Mouse (Mus musculus) megakaryocyte, embryonic 14.5 days (primary cell): ENCODE results near the gene Leng9. TPM values are rescaled to one million over a fixed set of nuclear protein-coding genes. Genes with fewer than 3 reads are reported as not detected.
A peak's percentile ranks its signal among the peaks of the same experiment; 100 is the strongest.

ENCODE experiments used
- H3K27me3 ChIP-seq: replicated peaks from 2 replicates; pipeline ENCODE3; 2012; ENCODE audit warnings: inconsistent platforms
- H3K36me3 ChIP-seq: replicated peaks from 2 replicates; pipeline ENCODE3; 2012; ENCODE audit warnings: low read length, inconsistent platforms, mixed read lengths
- H3K4me1 ChIP-seq: 2 replicates; pipeline ENCODE4 v1.6.1; 2012; ENCODE audit warnings: inconsistent platforms
- H3K4me3 ChIP-seq: replicated peaks from 2 replicates; pipeline ENCODE3; 2012; ENCODE audit warnings: moderate library complexity, mild to moderate bottlenecking, inconsistent platforms
- H3K9me3 ChIP-seq: 2 replicates; pipeline ENCODE4 v1.6.1; 2012; ENCODE audit warnings: inconsistent platforms
- FLI1 ChIP-seq: IDR thresholded peaks from 2 replicates; pipeline ENCODE4 v1.6.1; 2012; ENCODE audit warnings: low read length, inconsistent platforms, mixed read lengths
- GATA1 ChIP-seq: IDR thresholded peaks from 3 replicates; pipeline ENCODE4 v1.6.1; 2012; ENCODE audit warnings: mixed read lengths, low read length, inconsistent platforms, borderline replicate concordance
- polyA plus RNA-seq: library from polyadenylated mRNA; stranded (reverse); fragments of >175 nt; gene quantifications from 2 replicates; pipeline ENCODE4 v1.2.3, GENCODE M21; 2012; ENCODE audit warnings: low replicate concordance; ENCODE audit not compliant: insufficient read depth

Leng9 gene
- polyA plus RNA-seq, 1 experiment, result 5.1 TPM

DNA sequence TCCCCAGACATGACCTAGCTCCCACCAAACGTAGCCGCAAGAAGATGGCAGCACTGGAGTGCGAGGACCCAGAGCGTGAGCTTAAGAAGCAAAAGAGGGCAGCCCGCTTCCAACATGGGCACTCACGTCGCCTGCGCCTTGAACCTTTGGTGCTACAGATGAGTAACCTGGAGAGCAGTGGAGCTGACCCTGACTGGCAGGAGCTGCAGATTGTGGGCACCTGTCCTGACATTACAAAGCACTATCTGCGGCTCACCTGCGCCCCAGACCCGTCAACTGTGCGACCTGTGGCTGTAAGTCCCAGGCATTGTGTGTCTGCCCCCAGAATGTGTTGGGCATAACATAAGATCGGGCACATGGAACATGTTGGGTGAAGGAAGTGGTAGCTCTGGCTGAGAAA is 6.1 kb downstream of the Leng9 start:
- Histone ChIP-seq H3K36me3 (peaks cover 97% of the 10 kb centered on the region), H3K27me3 (no peaks in the 10 kb centered on the region), H3K9me3 (no peaks in the 10 kb centered on the region), H3K4me3 (peak overlapping the region; percentile 28), H3K4me1 (peaks cover 69% of the 10 kb centered on the region)
- TF ChIP-seq GATA1 (no peak), FLI1 (no peak)

DNA sequence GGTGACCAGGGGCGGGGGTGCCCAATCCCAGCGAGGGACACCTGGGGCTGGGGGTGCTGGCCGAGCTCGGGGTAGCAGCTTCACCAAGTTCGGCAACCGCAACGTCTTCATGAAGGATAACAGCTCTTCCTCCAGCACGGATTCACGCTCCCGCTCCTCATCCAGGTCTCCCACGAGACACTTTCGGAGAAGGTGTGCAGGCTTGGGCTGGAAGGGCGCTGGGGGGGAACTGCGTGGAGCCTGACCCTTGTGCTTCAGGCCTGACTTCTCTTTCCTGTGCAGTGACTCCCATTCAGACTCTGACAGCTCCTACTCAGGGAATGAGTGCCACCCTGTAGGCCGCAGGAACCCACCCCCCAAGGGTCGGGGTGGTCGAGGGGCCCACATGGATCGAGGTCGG is 6.7 kb downstream of the Leng9 start:
- Histone ChIP-seq H3K36me3 (peaks cover 100% of the 10 kb centered on the region), H3K9me3 (no peaks in the 10 kb centered on the region), H3K4me3 (no peak overlapping the region), H3K4me1 (peaks cover 69% of the 10 kb centered on the region), H3K27me3 (no peaks in the 10 kb centered on the region)
- no peak for TF ChIP-seq GATA1

- Histone ChIP-seq H3K36me3 (peaks cover 100% of the 10 kb centered on the region), H3K9me3 (no peaks in the 10 kb centered on the region), H3K4me3 (no peak overlapping the region), H3K27me3 (no peaks in the 10 kb centered on the region), H3K4me1 (peaks cover 69% of the 10 kb centered on the region)
- TF ChIP-seq GATA1 (no peak), FLI1 (no peak)
Measured at GRCm38 (mm10) chr7:4142796-4143445, 7.3 kb downstream of the Leng9 start.

DNA sequence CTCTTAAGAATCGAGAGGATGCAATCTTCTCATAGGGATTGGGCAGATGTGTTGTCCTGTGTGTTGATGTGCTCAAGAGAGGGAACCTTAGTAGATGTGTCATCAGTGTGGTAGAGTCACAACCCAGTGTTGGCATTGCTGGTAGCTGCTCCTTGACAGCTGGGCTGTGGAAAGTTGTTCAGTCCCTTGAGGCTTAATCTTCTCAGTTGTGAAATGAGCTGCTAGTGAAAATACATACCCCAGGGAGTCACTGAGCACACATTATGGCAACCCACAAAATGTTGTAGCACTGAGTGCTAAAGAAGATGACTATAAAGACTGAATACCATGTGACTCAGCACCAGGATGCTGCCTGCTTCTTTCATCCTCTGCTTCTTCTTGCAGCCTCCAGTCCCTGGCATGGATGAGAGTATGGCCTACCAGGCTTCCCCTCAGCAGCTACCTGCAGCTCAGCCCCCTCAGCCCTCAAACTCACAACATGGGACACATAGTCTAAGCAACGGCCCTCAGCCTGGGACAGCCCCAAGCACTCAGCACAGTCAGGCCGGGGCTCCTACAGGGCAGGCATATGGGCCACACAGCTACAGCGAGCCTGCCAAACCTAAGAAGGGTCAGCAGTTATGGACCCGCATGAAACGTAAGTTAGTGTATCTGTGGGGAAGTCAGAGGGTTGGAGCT is 8.4 kb downstream of the Leng9 start:
- Histone ChIP-seq H3K27me3 (no peaks in the 10 kb centered on the region), H3K36me3 (peaks cover 92% of the 10 kb centered on the region), H3K4me1 (peaks cover 63% of the 10 kb centered on the region), H3K4me3 (no peak overlapping the region), H3K9me3 (no peaks in the 10 kb centered on the region)
- TF ChIP-seq FLI1, result no peak
- no peak for TF ChIP-seq GATA1

- no peaks in the 10 kb centered on the region for H3K27me3 ChIP-seq
- no peaks in the 10 kb centered on the region for H3K9me3 ChIP-seq
- peaks cover 74% of the 10 kb centered on the region for H3K36me3 ChIP-seq
- TF ChIP-seq GATA1 (no peak), FLI1 (no peak)
- H3K4me3 ChIP-seq, result no peak overlapping the region
- H3K4me1 ChIP-seq, result peaks cover 52% of the 10 kb centered on the region
Measured at GRCm38 (mm10) chr7:4139391-4139790, 10.8 kb downstream of the Leng9 start.

- Histone ChIP-seq H3K4me3 (peak overlapping the region; percentile 56), H3K36me3 (peaks cover 74% of the 10 kb centered on the region), H3K9me3 (no peaks in the 10 kb centered on the region), H3K4me1 (peaks cover 54% of the 10 kb centered on the region), H3K27me3 (no peaks in the 10 kb centered on the region)
- TF ChIP-seq FLI1, result no peak
- TF ChIP-seq GATA1, result no peak
Measured at GRCm38 (mm10) chr7:4138671-4139070, 11.5 kb downstream of the Leng9 start.

GRCm38 (mm10) chr7:4138181-4138580 is 12.0 kb downstream of the Leng9 start:
- TF ChIP-seq GATA1, result no peak
- Histone ChIP-seq H3K36me3 (peaks cover 74% of the 10 kb centered on the region), H3K27me3 (no peaks in the 10 kb centered on the region), H3K4me3 (peak overlapping the region; percentile 100), H3K9me3 (no peaks in the 10 kb centered on the region), H3K4me1 (peaks cover 59% of the 10 kb centered on the region)

- no peaks in the 10 kb centered on the region for H3K9me3 ChIP-seq
- H3K4me3 ChIP-seq, result peak overlapping the region; percentile 100
- H3K27me3 ChIP-seq, result no peaks in the 10 kb centered on the region
- peaks cover 74% of the 10 kb centered on the region for H3K36me3 ChIP-seq
- H3K4me1 ChIP-seq, result peaks cover 63% of the 10 kb centered on the region
- no peak for TF ChIP-seq GATA1
- TF ChIP-seq FLI1, result no peak
Measured at GRCm38 (mm10) chr7:4137746-4138145, 12.4 kb downstream of the Leng9 start.

DNA sequence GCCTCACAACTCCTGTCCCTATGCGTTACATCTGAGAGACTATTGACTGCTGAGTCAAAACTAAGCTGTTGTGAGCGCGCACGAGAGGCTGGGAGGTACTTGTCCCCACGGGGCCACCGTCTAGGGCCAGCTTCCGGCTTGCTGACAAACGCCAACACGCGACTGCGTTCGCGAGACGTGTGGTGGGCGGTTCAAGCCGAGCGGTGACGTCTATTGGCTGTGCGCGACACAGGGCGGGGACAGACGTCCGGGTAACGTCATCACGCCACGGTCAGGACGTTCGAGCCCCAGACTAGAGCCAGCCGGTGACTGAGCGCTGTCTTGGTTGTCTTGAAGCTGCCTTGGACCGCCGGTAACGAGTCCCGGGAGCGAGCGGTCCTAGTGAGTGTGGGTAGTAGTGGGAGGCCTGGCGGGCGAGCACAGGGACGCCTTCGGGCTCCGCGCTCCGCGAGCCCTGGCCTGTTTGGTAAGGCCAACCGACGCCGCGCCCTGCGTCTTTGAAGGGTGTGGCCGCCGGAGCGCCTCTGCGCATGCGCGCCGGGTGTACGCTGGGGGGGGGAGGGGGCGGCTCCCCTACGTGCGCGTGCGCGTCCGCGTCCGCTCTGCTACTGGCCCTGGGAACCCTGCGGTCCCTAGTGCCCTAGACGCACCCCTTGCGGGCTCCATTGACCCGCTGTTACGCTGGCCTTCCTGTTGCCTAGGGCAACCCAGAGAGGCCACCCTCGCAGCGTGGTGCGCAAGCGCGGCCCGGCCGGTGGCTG is 13.2 kb downstream of the Leng9 start, which contains the start of gene Leng8:
Gene Leng8, plus strand, starts transcription at position 269 of the 761 bp plus-strand sequence.
- TF ChIP-seq FLI1 (peak; percentile 56; the same call in 1 of the 2 replicates), GATA1 (no peak)
- Histone ChIP-seq H3K36me3 (peaks cover 74% of the 10 kb centered on the region), H3K4me1 (peaks cover 70% of the 10 kb centered on the region), H3K9me3 (no peaks in the 10 kb centered on the region), H3K27me3 (no peaks in the 10 kb centered on the region), H3K4me3 (peak within 1 kb of the TSS; percentile 100)

- Histone ChIP-seq H3K9me3 (no peaks in the 10 kb centered on the region), H3K36me3 (peaks cover 72% of the 10 kb centered on the region), H3K4me3 (peak overlapping the region; percentile 100), H3K4me1 (peaks cover 72% of the 10 kb centered on the region), H3K27me3 (no peaks in the 10 kb centered on the region)
- TF ChIP-seq GATA1 (no peak), FLI1 (no peak)
Measured at GRCm38 (mm10) chr7:4136404-4136770, 13.8 kb downstream of the Leng9 start.
